Mouse (Mus musculus) midbrain, embryonic 16.5 days (tissue): ENCODE data around the gene Cbx6. TPM values are rescaled to one million over a fixed set of nuclear protein-coding genes. Genes with fewer than 3 reads are reported as not detected.

Experiments used
- ATAC-seq: fragments of 200-750 bp; cut with Nextera tagmentation; 2 replicates; pipeline ENCODE4 v1.8.0; 2017; ENCODE audit warnings: moderate TSS enrichment
- H3K27ac ChIP-seq: fragments of 300-500 bp; sonication (generic); 2 replicates; pipeline ENCODE4 v1.5.1; 2014; ENCODE audit warnings: mild to moderate bottlenecking, low read length, mixed read lengths
- H3K27me3 ChIP-seq: fragments of 300-500 bp; sonication (generic); 2 replicates; pipeline ENCODE4 v1.6.1; 2014; ENCODE audit warnings: low read depth, low read length, mixed read lengths; ENCODE audit not compliant: control insufficient read depth, insufficient read depth
- H3K36me3 ChIP-seq: fragments of 300-500 bp; sonication (generic); 2 replicates; pipeline ENCODE4 v1.6.1; 2014; ENCODE audit warnings: mild to moderate bottlenecking, low read length, moderate library complexity, mixed read lengths; ENCODE audit not compliant: control insufficient read depth, insufficient read depth
- H3K4me1 ChIP-seq: fragments of 300-500 bp; sonication (generic); 2 replicates; pipeline ENCODE4 v1.6.1; 2014; ENCODE audit warnings: mild to moderate bottlenecking, low read length, mixed read lengths; ENCODE audit not compliant: control insufficient read depth, insufficient read depth
- H3K4me2 ChIP-seq: fragments of 300-500 bp; sonication (generic); 2 replicates; pipeline ENCODE4 v1.6.1; 2014; ENCODE audit warnings: mild to moderate bottlenecking, low read length, mixed read lengths
- H3K4me3 ChIP-seq: fragments of 300-500 bp; sonication (generic); 2 replicates; pipeline ENCODE4 v1.5.1; 2014; ENCODE audit warnings: low read depth, mild to moderate bottlenecking, low read length, moderate library complexity, mixed read lengths
- H3K9ac ChIP-seq: fragments of 300-500 bp; sonication (generic); 2 replicates; pipeline ENCODE4 v1.6.1; 2014; ENCODE audit warnings: low read depth, low read length, mixed read lengths
- H3K9me3 ChIP-seq: fragments of 300-500 bp; sonication (generic); replicated peaks from 2 replicates; pipeline ENCODE4 v1.6.1; 2014; ENCODE audit warnings: mild to moderate bottlenecking, low read length, mixed read lengths; ENCODE audit not compliant: control insufficient read depth, poor library complexity, severe bottlenecking
- WGBS: fragments of 180-500 bp; shearing (Covaris S2); extraction: QIAGEN DNeasy Blood & Tissue Kit; methylation state at CpG from one replicate; pipeline ENCODE4 v1.1.7; 2014; 5-methylcytosine and 5-hydroxymethylcytosine counted together
- polyA plus RNA-seq: library from polyadenylated mRNA; unstranded; fragments of >200 nt; fragmentation: Nextera tagmentation; extraction: Ambion mirVana; gene quantifications from 2 replicates; pipeline ENCODE4 v1.2.1, GENCODE M21; 2015

Cbx6 gene
- polyA plus RNA-seq, 1 experiment from 2014 or later, result 73.2 TPM

- no peak for ATAC-seq
- Histone ChIP-seq H3K4me3 (no peak overlapping the region), H3K36me3 (no peaks in the 10 kb centered on the region), H3K27me3 (peaks cover 2% of the 10 kb centered on the region), H3K9ac (no peak overlapping the region), H3K27ac (no peak overlapping the region), H3K9me3 (no peaks in the 10 kb centered on the region), H3K4me1 (peaks cover 20% of the 10 kb centered on the region), H3K4me2 (no peak overlapping the region)
- 51% methylated on average over 11 of the region's 11 CpGs for WGBS
Observed at GRCm38 (mm10) chr15:79800701-79801100, 33.8 kb downstream of the Cbx6 start.

- peaks cover 14% of the 10 kb centered on the region for H3K4me1 ChIP-seq
- ATAC-seq, result no peak
- H3K4me2 ChIP-seq, result no peak overlapping the region
- no peak overlapping the region for H3K9ac ChIP-seq
- no peak overlapping the region for H3K4me3 ChIP-seq
- peaks cover 2% of the 10 kb centered on the region; the same call in 1 of the 2 replicates for H3K27me3 ChIP-seq
- H3K36me3 ChIP-seq, result no peaks in the 10 kb centered on the region; the same call in 1 of the 2 replicates
- no peaks in the 10 kb centered on the region for H3K9me3 ChIP-seq
- H3K27ac ChIP-seq, result no peak overlapping the region
- 88% methylated on average over 10 of the region's 10 CpGs for WGBS
Observed at GRCm38 (mm10) chr15:79798591-79798990, 35.9 kb downstream of the Cbx6 start.

- 87% methylated on average over 8 of the region's 8 CpGs for WGBS
- no peaks in the 10 kb centered on the region; the same call in 1 of the 2 replicates for H3K36me3 ChIP-seq
- no peaks in the 10 kb centered on the region for H3K9me3 ChIP-seq
- peaks cover 7% of the 10 kb centered on the region for H3K4me1 ChIP-seq
- H3K4me3 ChIP-seq, result no peak overlapping the region
- H3K27ac ChIP-seq, result no peak overlapping the region
- peaks cover 2% of the 10 kb centered on the region; the same call in 1 of the 2 replicates for H3K27me3 ChIP-seq
- H3K4me2 ChIP-seq, result no peak overlapping the region
- no peak overlapping the region; the same call in 1 of the 2 replicates for H3K9ac ChIP-seq
- no peak for ATAC-seq
Observed at GRCm38 (mm10) chr15:79797680-79798079, 36.8 kb downstream of the Cbx6 start.

GRCm38 (mm10) chr15:79797096-79797495 is 37.4 kb downstream of the Cbx6 start:
- Histone ChIP-seq H3K9ac (no peak overlapping the region), H3K4me1 (peaks cover 2% of the 10 kb centered on the region; the same call in 1 of the 2 replicates), H3K4me2 (no peak overlapping the region), H3K36me3 (no peaks in the 10 kb centered on the region; the same call in 1 of the 2 replicates), H3K4me3 (no peak overlapping the region), H3K27ac (no peak overlapping the region), H3K9me3 (no peaks in the 10 kb centered on the region), H3K27me3 (peaks cover 2% of the 10 kb centered on the region; the same call in 1 of the 2 replicates)
- WGBS, result 90% methylated on average over 7 of the region's 7 CpGs
- no peak for ATAC-seq

- Histone ChIP-seq H3K9ac (no peak overlapping the region), H3K27ac (no peak overlapping the region), H3K4me3 (no peak overlapping the region), H3K4me2 (no peak overlapping the region), H3K9me3 (no peaks in the 10 kb centered on the region), H3K27me3 (no peaks in the 10 kb centered on the region), H3K36me3 (no peaks in the 10 kb centered on the region; the same call in 1 of the 2 replicates), H3K4me1 (no peaks in the 10 kb centered on the region)
- ATAC-seq, result no peak
- 79% methylated on average over 11 of the region's 12 CpGs for WGBS
Observed at GRCm38 (mm10) chr15:79796256-79796655, 38.2 kb downstream of the Cbx6 start.

DNA sequence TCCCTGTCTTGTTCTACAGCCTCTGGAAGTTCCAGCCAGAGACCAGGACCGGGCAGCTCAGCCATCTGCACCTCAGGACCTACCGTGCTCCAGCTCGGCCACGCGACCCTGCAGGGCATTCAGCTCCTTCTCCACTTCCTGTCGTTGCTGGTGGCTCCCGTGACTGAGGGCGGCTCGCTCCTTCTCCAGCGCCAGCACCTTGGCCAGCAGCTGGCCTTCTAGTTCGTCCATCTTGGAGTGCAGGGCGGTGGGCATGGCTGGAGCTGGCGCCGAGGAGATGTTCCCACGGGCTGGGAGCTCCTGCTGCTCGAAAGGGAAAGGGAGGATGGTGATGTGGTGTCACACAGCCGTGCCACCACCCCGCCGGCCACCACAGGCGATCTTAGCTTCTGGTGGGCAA is 40.3 kb downstream of the Cbx6 start:
- WGBS, result 32% methylated on average over 20 of the region's 20 CpGs

GRCm38 (mm10) chr15:79793076-79793475 is 41.4 kb downstream of the Cbx6 start:
- 94% methylated on average over 9 of the region's 9 CpGs for WGBS
- no peak for ATAC-seq
- no peaks in the 10 kb centered on the region for H3K27me3 ChIP-seq
- H3K36me3 ChIP-seq, result peaks cover 2% of the 10 kb centered on the region; the same call in 1 of the 2 replicates
- no peak overlapping the region for H3K9ac ChIP-seq
- H3K4me3 ChIP-seq, result no peak overlapping the region
- H3K27ac ChIP-seq, result no peak overlapping the region
- H3K4me2 ChIP-seq, result no peak overlapping the region
- no peaks in the 10 kb centered on the region for H3K4me1 ChIP-seq
- no peaks in the 10 kb centered on the region for H3K9me3 ChIP-seq

More for the DNA sequence above, 40.3 kb downstream of the Cbx6 start:
- Histone ChIP-seq H3K4me1 (no peaks in the 10 kb centered on the region), H3K4me3 (no peak overlapping the region), H3K27me3 (no peaks in the 10 kb centered on the region), H3K4me2 (no peak overlapping the region), H3K9ac (no peak overlapping the region), H3K36me3 (peaks cover 2% of the 10 kb centered on the region; the same call in 1 of the 2 replicates), H3K27ac (no peak overlapping the region), H3K9me3 (no peaks in the 10 kb centered on the region)
- ATAC-seq, result no peak

- Histone ChIP-seq H3K4me2 (no peak overlapping the region), H3K9ac (no peak overlapping the region), H3K27ac (no peak overlapping the region), H3K4me3 (no peak overlapping the region), H3K4me1 (no peaks in the 10 kb centered on the region; the same call in 1 of the 2 replicates), H3K9me3 (no peaks in the 10 kb centered on the region), H3K36me3 (peaks cover 2% of the 10 kb centered on the region; the same call in 1 of the 2 replicates), H3K27me3 (no peaks in the 10 kb centered on the region)
- WGBS, result 23% methylated on average over 19 of the region's 19 CpGs
- ATAC-seq, result no peak
Observed at GRCm38 (mm10) chr15:79792455-79792854, 42.0 kb downstream of the Cbx6 start.

DNA sequence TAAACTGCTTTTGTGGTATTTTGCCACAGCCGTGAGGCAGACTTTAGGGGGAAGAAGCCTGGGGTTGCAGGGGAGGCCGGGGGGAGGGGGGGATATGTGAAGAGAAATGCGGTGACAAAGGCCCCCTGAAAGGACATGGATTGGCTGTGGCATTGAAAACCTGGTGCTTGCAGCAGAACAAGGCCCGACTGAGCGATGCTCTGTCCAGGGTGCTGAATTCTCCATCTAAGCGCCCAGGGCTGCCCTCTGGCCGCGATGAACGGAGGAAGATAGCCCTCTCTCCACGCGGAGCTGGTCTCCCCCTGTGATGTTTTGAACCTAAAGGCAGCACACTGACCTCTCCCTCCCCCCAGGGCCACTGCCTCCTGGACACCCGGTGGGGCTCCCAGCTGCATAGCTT is 43.0 kb downstream of the Cbx6 start:
- peaks cover 2% of the 10 kb centered on the region; the same call in 1 of the 2 replicates for H3K36me3 ChIP-seq
- no peak for ATAC-seq
- no peak overlapping the region for H3K4me2 ChIP-seq
- H3K4me1 ChIP-seq, result peaks cover 3% of the 10 kb centered on the region; the same call in 1 of the 2 replicates
- WGBS, result 4% methylated on average over 12 of the region's 12 CpGs
- H3K4me3 ChIP-seq, result no peak overlapping the region
- H3K27ac ChIP-seq, result no peak overlapping the region
- no peaks in the 10 kb centered on the region for H3K27me3 ChIP-seq
- no peaks in the 10 kb centered on the region for H3K9me3 ChIP-seq
- H3K9ac ChIP-seq, result no peak overlapping the region
